Comparison of ENCODE assay signal across 8 mouse cellular contexts in the genomic region with DNA sequence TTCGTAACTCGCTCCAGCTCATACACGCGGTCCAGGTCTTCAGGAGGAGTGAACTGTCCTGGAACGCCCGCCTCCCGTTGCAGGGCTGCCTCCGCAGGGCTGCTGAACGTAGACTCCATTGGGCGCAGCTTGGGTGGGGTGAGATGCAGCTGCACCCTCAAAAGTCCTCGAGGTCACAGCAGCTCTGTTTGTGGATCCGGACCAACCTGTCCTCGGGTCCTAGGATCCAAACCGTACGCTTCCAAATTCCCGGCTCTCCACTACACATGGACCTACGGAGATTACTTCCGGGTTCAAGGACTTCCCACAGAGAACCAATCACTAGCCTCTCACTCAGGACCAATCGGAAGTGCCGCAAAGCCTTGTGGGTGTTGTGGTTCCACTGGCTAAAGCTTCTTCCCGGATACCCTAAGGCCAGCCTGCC. TPM values are rescaled to one million over a fixed set of nuclear protein-coding genes. Genes with fewer than 3 reads are reported as not detected.
DNase-seq lines count a peak whose midpoint lies in the region; ATAC-seq and TF ChIP-seq lines count a peak whose summit lies in the region.

TSS of gene Dph2 (minus strand) at position 295 of the 424 bp plus-strand sequence.

- H3K9ac ChIP-seq in ES-Bruce4 (ENCODE audit: low read depth, poor library complexity, severe bottlenecking): peak within 1 kb of the TSS; percentile 72
- peak within 1 kb of the TSS; percentile 61 for H3K9ac ChIP-seq in forebrain, embryonic 11.5 days (ENCODE audit: low read length)
- H3K9ac ChIP-seq in heart, embryonic 16.5 days (ENCODE audit: low read length): peak within 1 kb of the TSS; percentile 69
- peak within 1 kb of the TSS; percentile 37 for H3K9ac ChIP-seq in liver, embryonic 14.5 days (replicated peaks)
- peak within 1 kb of the TSS; percentile 40 for H3K9ac ChIP-seq in neural tube, embryonic 11.5 days (ENCODE audit: low read length)

- H3K4me1 ChIP-seq in ES-Bruce4 (ENCODE audit: control insufficient read depth, insufficient read depth, low read length): peaks cover 2% of the 10 kb centered on the region
- H3K4me1 ChIP-seq in forebrain, embryonic 11.5 days (replicated peaks; ENCODE audit: control insufficient read depth, insufficient read depth, low read length): peaks cover 14% of the 10 kb centered on the region
- H3K4me1 ChIP-seq in heart, embryonic 16.5 days (ENCODE audit: control insufficient read depth, insufficient read depth, low read length): peaks cover 8% of the 10 kb centered on the region
- H3K4me1 ChIP-seq in liver, embryonic 14.5 days (replicated peaks; ENCODE audit: control insufficient read depth in 2 of 2, insufficient read depth in 2 of 2, low read length in 1 of 2): peaks cover 5 to 9% of the 10 kb centered on the region in 2 experiments; a peak in 1 of 4 replicates
- 0 out of 2 replicates have a peak, but pooled peaks cover 5% of the 10 kb centered on the region for H3K4me1 ChIP-seq in neural tube, embryonic 11.5 days (ENCODE audit: control insufficient read depth, insufficient read depth, low read length)

- no peaks in the 10 kb centered on the region for H3K9me3 ChIP-seq in ES-Bruce4 (replicated peaks; ENCODE audit: control insufficient read depth, insufficient read depth, low read length, poor library complexity, severe bottlenecking)
- H3K9me3 ChIP-seq in forebrain, embryonic 11.5 days (ENCODE audit: control insufficient read depth, low read length): no peaks in the 10 kb centered on the region
- no peaks in the 10 kb centered on the region for H3K9me3 ChIP-seq in heart, embryonic 16.5 days (replicated peaks; ENCODE audit: control insufficient read depth, low read length)
- H3K9me3 ChIP-seq in liver, embryonic 14.5 days (ENCODE audit: control insufficient read depth, low read length): no peaks in the 10 kb centered on the region
- H3K9me3 ChIP-seq in neural tube, embryonic 11.5 days (ENCODE audit: control insufficient read depth, low read length): no peaks in the 10 kb centered on the region

- peak; percentile 86 for DNase-seq in c-Kit-positive CD71-positive TER-119-negative erythroid progenitor cells, embryonic 14.5 days (ENCODE audit: low read depth)
- DNase-seq in forebrain, embryonic 11.5 days (ENCODE audit: low spot score): peak; percentile 86
- peak; percentile 87 to 93 for DNase-seq in kidney, postnatal 25 days
- DNase-seq in liver, embryonic 14.5 days (ENCODE audit: low read depth in 3 of 3, low spot score in 3 of 3): peak; percentile 81 to 85 (median 81)
- peak; percentile 85 for DNase-seq in neural tube, embryonic 11.5 days (ENCODE audit: low spot score)
- DNase-seq in telencephalon, adult 2 months (ENCODE audit: low read depth, low spot score): peak; percentile 94

- TF ChIP-seq EP300 in ES-Bruce4 (IDR thresholded peaks at IDR 0.05; ENCODE audit: insufficient read depth, low read depth, low read length): no peak
- no peak for TF ChIP-seq EP300 in liver, embryonic 14.5 days (IDR thresholded peaks at IDR 0.05; ENCODE audit: low read depth)

- peaks cover 8% of the 10 kb centered on the region; the same call in 1 of the 2 replicates for H3K36me3 ChIP-seq in ES-Bruce4 (ENCODE audit: control insufficient read depth, insufficient read depth, low read length, poor library complexity, severe bottlenecking)
- no peaks in the 10 kb centered on the region; the same call in 1 of the 2 replicates for H3K36me3 ChIP-seq in forebrain, embryonic 11.5 days (ENCODE audit: control insufficient read depth, insufficient read depth, low read length)
- peaks cover 10% of the 10 kb centered on the region; the same call in 1 of the 2 replicates for H3K36me3 ChIP-seq in heart, embryonic 16.5 days (ENCODE audit: control insufficient read depth, insufficient read depth)
- no peaks in the 10 kb centered on the region; the same call in none of the 2 replicates for H3K36me3 ChIP-seq in liver, embryonic 14.5 days (replicated peaks; ENCODE audit: control insufficient read depth, insufficient read depth, low read depth)
- H3K36me3 ChIP-seq in neural tube, embryonic 11.5 days (ENCODE audit: control insufficient read depth, insufficient read depth, low read length): peaks cover 3% of the 10 kb centered on the region

- no peak for TF ChIP-seq CTCF in ES-Bruce4 (IDR thresholded peaks at IDR 0.05; ENCODE audit: low read depth, low read length)
- no peak for TF ChIP-seq CTCF in liver, embryonic 14.5 days (IDR thresholded peaks at IDR 0.05; ENCODE audit: low read depth)

- peak within 1 kb of the TSS; percentile 79 for H3K4me3 ChIP-seq in ES-Bruce4 (ENCODE audit: low read depth, low read length)
- H3K4me3 ChIP-seq in forebrain, embryonic 11.5 days (ENCODE audit: low read depth, low read length): peak within 1 kb of the TSS; percentile 75
- peak within 1 kb of the TSS; percentile 77 for H3K4me3 ChIP-seq in heart, embryonic 16.5 days (ENCODE audit: low read length)
- peak within 1 kb of the TSS; percentile 70 to 99 for H3K4me3 ChIP-seq in liver, embryonic 14.5 days (ENCODE audit: insufficient read depth in 1 of 2, low read depth in 2 of 2, low read length in 2 of 2)
- peak within 1 kb of the TSS; percentile 66 for H3K4me3 ChIP-seq in neural tube, embryonic 11.5 days (ENCODE audit: low read depth, low read length)

- peak; percentile 89 for ATAC-seq in forebrain, embryonic 11.5 days (replicated peaks; ENCODE audit: low FRiP score)
- ATAC-seq in heart, embryonic 16.5 days (replicated peaks; ENCODE audit: extremely low read depth, insufficient read depth, low FRiP score): peak; percentile 83
- ATAC-seq in liver, embryonic 14.5 days (ENCODE audit: insufficient read depth): peak; percentile 75
- ATAC-seq in neural tube, embryonic 11.5 days (ENCODE audit: insufficient read depth, low FRiP score, low TSS enrichment): peak; percentile 87

- peak within 1 kb of the TSS; percentile 74 for H3K4me2 ChIP-seq in forebrain, embryonic 11.5 days (ENCODE audit: low read depth, low read length, severe bottlenecking)
- H3K4me2 ChIP-seq in heart, embryonic 16.5 days (ENCODE audit: low read depth, low read length): peak within 1 kb of the TSS; percentile 86
- H3K4me2 ChIP-seq in liver, embryonic 14.5 days (ENCODE audit: low read depth): peak within 1 kb of the TSS; percentile 75
- H3K4me2 ChIP-seq in neural tube, embryonic 11.5 days (ENCODE audit: low read depth): peak within 1 kb of the TSS; percentile 66

- WGBS in forebrain, embryonic 11.5 days: under 1% methylated on average over 21 of the region's 21 CpGs
- WGBS in heart, embryonic 16.5 days: 0% methylated on average over 21 of the region's 21 CpGs
- WGBS in liver, embryonic 14.5 days (ENCODE audit: insufficient replicate concordance): under 1% methylated on average over 21 of the region's 21 CpGs
- 0% methylated on average over 21 of the region's 21 CpGs for WGBS in neural tube, embryonic 11.5 days

- H3K27me3 ChIP-seq in ES-Bruce4 (ENCODE audit: control insufficient read depth, insufficient read depth, low read length, poor library complexity, severe bottlenecking): no peaks in the 10 kb centered on the region
- H3K27me3 ChIP-seq in forebrain, embryonic 11.5 days (ENCODE audit: control insufficient read depth, insufficient read depth, low read length): no peaks in the 10 kb centered on the region
- no peaks in the 10 kb centered on the region for H3K27me3 ChIP-seq in heart, embryonic 16.5 days (ENCODE audit: control insufficient read depth, insufficient read depth, low read length)
- no peaks in the 10 kb centered on the region for H3K27me3 ChIP-seq in liver, embryonic 14.5 days (ENCODE audit: control insufficient read depth, insufficient read depth, low read length)
- no peaks in the 10 kb centered on the region for H3K27me3 ChIP-seq in neural tube, embryonic 11.5 days (ENCODE audit: control insufficient read depth, insufficient read depth, low read length)

- H3K27ac ChIP-seq in ES-Bruce4 (ENCODE audit: insufficient read depth, low read length): no peak within 1 kb of the TSS
- H3K27ac ChIP-seq in forebrain, embryonic 11.5 days (ENCODE audit: low read depth, low read length): no peak within 1 kb of the TSS
- no peak within 1 kb of the TSS for H3K27ac ChIP-seq in heart, embryonic 16.5 days (ENCODE audit: low read length)
- H3K27ac ChIP-seq in liver, embryonic 14.5 days: no peak within 1 kb of the TSS
- no peak within 1 kb of the TSS for H3K27ac ChIP-seq in neural tube, embryonic 11.5 days (ENCODE audit: low read depth, low read length)

- no peak for TF ChIP-seq POLR2A in ES-Bruce4 (IDR thresholded peaks at IDR 0.05; ENCODE audit: insufficient read depth, low read length)

RNA-seq across cellular contexts. Expression of gene Dph2, which starts in this region (rescaled TPM):
- 7.4 and 8.0 TPM in 2 replicates for polyA plus RNA-seq in ES-Bruce4 (2011; ENCODE audit: insufficient read depth, insufficient read length, low read depth, missing spikeins)
- polyA plus RNA-seq in forebrain, embryonic 11.5 days (2014; fragmentation: Nextera tagmentation; extraction: Ambion mirVana): 28.4 and 32.4 TPM in 2 replicates
- 12.5 and 15.1 TPM in 2 replicates for polyA plus RNA-seq in heart, embryonic 16.5 days (2015; fragmentation: Nextera tagmentation; extraction: Ambion mirVana)
- 6.8 and 6.9 TPM in 2 replicates for polyA plus RNA-seq in liver, embryonic 14.5 days (2012; rRNA removed)
- polyA plus RNA-seq in liver, embryonic 14.5 days (2014; fragmentation: Nextera tagmentation; extraction: Ambion mirVana): 5.1 and 6.3 TPM in 2 replicates
- polyA plus RNA-seq in neural tube, embryonic 11.5 days (2014; fragmentation: Nextera tagmentation; extraction: Ambion mirVana): 23.8 and 25.0 TPM in 2 replicates
